Mouse (Mus musculus) urinary bladder, postnatal 25 days (tissue): ENCODE measurements around the gene Thap8.
"Not testable (repeated sequence)": the region's sequence is repeated elsewhere in the genome, so short reads cannot be mapped to it uniquely, and the experiment has no call there.

Experiments
- DNase-seq: peaks from one replicate; pipeline ENCODE4 v3.0.0; 2022; ENCODE audit warnings: low spot score

Gene Thap8

GRCm38 (mm10) chr7:30279951-30280669 is at the start of gene Thap8, which contains the start of gene Wdr62:
Gene Thap8, plus strand, starts transcription at chr7:30280094.
Gene Wdr62, minus strand, starts transcription at chr7:30280419.
- peak; percentile 83 for DNase-seq

GRCm38 (mm10) chr7:30231328-30231668 is 48.6 kb upstream of the Thap8 start:
- no peak for DNase-seq

GRCm38 (mm10) chr7:30231669-30232454 is 48.0 kb upstream of the Thap8 start, which contains the start of the genes Polr2i and Tbcb:
Gene Polr2i, plus strand, starts transcription at chr7:30231948.
Gene Tbcb, minus strand, starts transcription at chr7:30232272.
- DNase-seq, result peak; percentile 96

- DNase-seq, result peak; percentile 51
Measured at GRCm38 (mm10) chr7:30232631-30233148, 47.2 kb upstream of the Thap8 start.

GRCm38 (mm10) chr7:30233387-30233786 is 46.5 kb upstream of the Thap8 start:
- DNase-seq, result no peak

GRCm38 (mm10) chr7:30234276-30234858 is 45.5 kb upstream of the Thap8 start:
- DNase-seq, result no peak

GRCm38 (mm10) chr7:30235091-30235490 is 44.8 kb upstream of the Thap8 start:
- no peak for DNase-seq

- no peak for DNase-seq
Measured at GRCm38 (mm10) chr7:30235625-30236024, 44.3 kb upstream of the Thap8 start, which contains the start of gene Ovol3. Gene Ovol3, minus strand, starts transcription at chr7:30235725.

- DNase-seq, result not testable (repeated sequence)
Measured at GRCm38 (mm10) chr7:30237374-30237773, 42.5 kb upstream of the Thap8 start.

- no peak for DNase-seq
Measured at GRCm38 (mm10) chr7:30251956-30252954, 27.6 kb upstream of the Thap8 start.

- no peak for DNase-seq
Measured at GRCm38 (mm10) chr7:30265041-30265440, 14.9 kb upstream of the Thap8 start.

GRCm38 (mm10) chr7:30265531-30265930 is 14.4 kb upstream of the Thap8 start:
- DNase-seq, result no peak

- DNase-seq, result no peak
Measured at GRCm38 (mm10) chr7:30265935-30266334, 14.0 kb upstream of the Thap8 start.

- no peak for DNase-seq
Measured at GRCm38 (mm10) chr7:30266780-30267179, 13.1 kb upstream of the Thap8 start.

GRCm38 (mm10) chr7:30269641-30270040 is 10.3 kb upstream of the Thap8 start:
- no peak for DNase-seq

- DNase-seq, result no peak
Measured at GRCm38 (mm10) chr7:30274383-30274782, 5.5 kb upstream of the Thap8 start.

- no peak for DNase-seq
Measured at GRCm38 (mm10) chr7:30278911-30279310, 983 bp upstream of the Thap8 start.

GRCm38 (mm10) chr7:30279536-30279935 is 358 bp upstream of the Thap8 start:
- no peak for DNase-seq

- peak; percentile 72 for DNase-seq
Measured at GRCm38 (mm10) chr7:30280670-30281138, 810 bp downstream of the Thap8 start.

- no peak for DNase-seq
Measured at GRCm38 (mm10) chr7:30281522-30281921, 1.6 kb downstream of the Thap8 start.

- no peak for DNase-seq
Measured at GRCm38 (mm10) chr7:30282740-30283139, 2.8 kb downstream of the Thap8 start.
